Mouse (Mus musculus) hindbrain, embryonic 14.5 days (tissue): ENCODE data around the gene Bdnf. TPM values are rescaled to one million over a fixed set of nuclear protein-coding genes. Genes with fewer than 3 reads are reported as not detected.

ENCODE experiments used
- ATAC-seq: fragments of 200-750 bp; cut with Nextera tagmentation; 2 replicates; pipeline ENCODE4 v1.8.0; 2017; ENCODE audit warnings: moderate number of reproducible peaks, mild to moderate bottlenecking, moderate TSS enrichment, moderate library complexity; ENCODE audit not compliant: low FRiP score
- DNase-seq: peaks from one replicate; pipeline ENCODE4 v3.0.0-alpha.2; 2015; ENCODE audit warnings: low spot score
- H3K27ac ChIP-seq: fragments of 300-500 bp; sonication (generic); 2 replicates; pipeline ENCODE4 v1.5.1; 2014; ENCODE audit warnings: mild to moderate bottlenecking, moderate library complexity
- H3K27me3 ChIP-seq: fragments of 300-500 bp; sonication (generic); 2 replicates; pipeline ENCODE4 v1.6.1; 2014; ENCODE audit warnings: mild to moderate bottlenecking, low read length, mixed read lengths; ENCODE audit not compliant: control insufficient read depth, insufficient read depth
- H3K36me3 ChIP-seq: fragments of 300-500 bp; sonication (generic); replicated peaks from 2 replicates; pipeline ENCODE4 v1.6.1; 2014; ENCODE audit not compliant: control insufficient read depth, insufficient read depth
- H3K4me1 ChIP-seq: fragments of 300-500 bp; sonication (generic); replicated peaks from 2 replicates; pipeline ENCODE4 v1.6.1; 2014; ENCODE audit warnings: antibody characterized with exemption, low read length, mixed read lengths; ENCODE audit not compliant: control insufficient read depth, insufficient read depth
- H3K4me2 ChIP-seq: fragments of 300-500 bp; sonication (generic); replicated peaks from 2 replicates; pipeline ENCODE4 v1.6.1; 2014; ENCODE audit warnings: mild to moderate bottlenecking, moderate library complexity
- H3K4me3 ChIP-seq: fragments of 300-500 bp; sonication (generic); replicated peaks from 2 replicates; pipeline ENCODE4 v1.5.1; 2014; ENCODE audit warnings: mild to moderate bottlenecking, low read length
- H3K9ac ChIP-seq: fragments of 300-500 bp; sonication (generic); 2 replicates; pipeline ENCODE4 v1.6.1; 2014
- H3K9me3 ChIP-seq: fragments of 300-500 bp; sonication (generic); 2 replicates; pipeline ENCODE4 v1.6.1; 2016; ENCODE audit warnings: low read length; ENCODE audit not compliant: control insufficient read depth
- WGBS: fragments of 180-500 bp; shearing (Covaris S2); extraction: QIAGEN DNeasy Blood & Tissue Kit; methylation state at CpG from one replicate; pipeline ENCODE4 v1.1.7; 2014; 5-methylcytosine and 5-hydroxymethylcytosine counted together
- polyA plus RNA-seq: library from polyadenylated mRNA; unstranded; fragments of >200 nt; fragmentation: Nextera tagmentation; extraction: Ambion mirVana; gene quantifications from 2 replicates; pipeline ENCODE4 v1.2.1, GENCODE M21; 2014

Bdnf gene
- polyA plus RNA-seq, 1 experiment from 2014 or later = 4.2 TPM

DNA sequence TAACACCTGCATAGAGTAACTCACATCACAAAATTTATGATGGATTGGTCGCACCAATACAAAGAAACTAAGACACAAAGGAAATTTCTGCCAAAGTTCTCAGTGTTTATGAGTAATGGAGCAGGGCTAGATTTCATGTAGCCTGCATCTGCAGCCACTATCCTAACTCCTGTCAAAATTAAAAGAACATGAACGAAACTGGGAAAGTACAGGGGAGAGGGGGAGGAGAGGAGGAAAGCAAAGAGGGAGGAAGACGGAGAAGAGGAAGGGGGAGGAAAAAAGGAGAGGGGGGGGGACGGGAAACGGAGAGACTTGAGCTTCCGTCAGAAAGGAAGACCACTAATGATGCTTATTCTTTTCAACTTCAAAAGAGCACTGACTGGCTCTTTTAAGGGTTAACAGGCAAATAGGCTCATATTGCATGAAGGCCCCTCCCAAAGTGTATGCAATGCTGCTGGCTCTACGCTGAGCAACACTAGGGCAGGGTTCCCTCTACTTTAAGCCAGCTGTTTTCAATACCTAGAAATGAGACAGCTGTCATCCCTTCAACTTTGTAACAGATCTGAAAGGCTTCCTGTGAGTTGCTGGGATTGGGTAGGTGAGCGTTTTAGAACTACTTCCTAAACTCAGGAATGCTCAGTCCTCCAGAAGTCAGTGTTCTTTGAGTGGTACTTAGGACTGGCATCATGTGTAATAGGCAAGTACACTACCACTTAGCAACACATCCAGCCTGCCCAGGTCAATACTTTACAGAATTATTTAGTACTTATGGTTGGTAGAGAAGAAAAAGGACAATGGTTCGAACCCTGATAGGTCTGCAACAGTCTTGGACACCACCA lies 58.9 kb downstream of the Bdnf start:
- DNase-seq (no peak), ATAC-seq (no peak)
- H3K36me3 ChIP-seq = no peaks in the 10 kb centered on the region
- no peaks in the 10 kb centered on the region for H3K27me3 ChIP-seq
- WGBS = 72% methylated on average over 9 of the region's 9 CpGs
- H3K27ac ChIP-seq = no peak overlapping the region
- H3K4me3 ChIP-seq = no peak overlapping the region
- H3K4me1 ChIP-seq = no peaks in the 10 kb centered on the region
- no peak overlapping the region for H3K9ac ChIP-seq
- no peak overlapping the region for H3K4me2 ChIP-seq
- no peaks in the 10 kb centered on the region for H3K9me3 ChIP-seq

DNA sequence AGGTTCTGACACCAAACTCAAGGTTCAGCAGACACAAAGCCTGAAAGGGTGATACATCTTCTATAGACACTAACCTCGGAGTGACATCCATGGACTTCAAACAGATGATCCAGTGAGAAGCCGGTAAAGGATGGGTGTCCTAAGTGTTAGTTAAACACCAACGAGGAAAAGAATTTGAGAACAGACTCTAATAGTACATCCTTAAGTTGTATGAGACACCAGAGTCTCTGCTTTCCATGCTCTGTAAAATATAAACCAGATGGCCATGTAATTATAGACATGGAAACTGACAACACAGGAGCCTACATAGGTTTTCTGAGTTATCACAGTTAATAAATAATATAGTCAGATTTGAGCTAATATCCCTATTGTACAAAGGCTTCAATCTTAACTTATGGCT lies 59.7 kb downstream of the Bdnf start:
- DNase-seq (no peak), ATAC-seq (no peak)
- Histone ChIP-seq H3K9ac (no peak overlapping the region), H3K4me1 (no peaks in the 10 kb centered on the region), H3K4me3 (no peak overlapping the region), H3K9me3 (no peaks in the 10 kb centered on the region), H3K4me2 (no peak overlapping the region), H3K27me3 (no peaks in the 10 kb centered on the region), H3K36me3 (no peaks in the 10 kb centered on the region), H3K27ac (no peak overlapping the region)
- WGBS = 93% methylated on average over 3 of the region's 3 CpGs

DNA sequence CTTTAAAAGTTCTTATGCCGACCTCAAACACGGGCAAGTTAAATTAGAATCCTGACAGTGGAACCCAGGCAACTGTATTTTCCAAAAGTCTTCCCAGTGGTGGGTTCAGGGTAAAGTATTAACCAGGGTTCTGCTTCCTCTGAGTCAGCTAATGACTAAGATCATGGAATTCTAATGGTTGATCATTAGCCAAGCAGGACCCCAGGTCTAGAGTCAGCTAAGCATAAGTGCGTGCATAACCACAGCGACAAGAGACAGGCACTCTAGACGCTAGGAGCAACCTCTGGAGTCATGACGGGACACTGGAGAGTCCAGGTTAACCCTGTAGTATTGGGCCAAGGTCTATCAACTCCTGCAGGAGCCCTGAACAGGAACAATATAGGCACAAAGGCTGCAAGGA lies 60.2 kb downstream of the Bdnf start:
- no peak for ATAC-seq
- 88% methylated on average over 6 of the region's 6 CpGs for WGBS
- Histone ChIP-seq H3K4me2 (no peak overlapping the region), H3K4me3 (no peak overlapping the region), H3K9me3 (no peaks in the 10 kb centered on the region), H3K27ac (no peak overlapping the region), H3K27me3 (no peaks in the 10 kb centered on the region), H3K36me3 (no peaks in the 10 kb centered on the region), H3K4me1 (no peaks in the 10 kb centered on the region), H3K9ac (no peak overlapping the region)
- no peak for DNase-seq

DNA sequence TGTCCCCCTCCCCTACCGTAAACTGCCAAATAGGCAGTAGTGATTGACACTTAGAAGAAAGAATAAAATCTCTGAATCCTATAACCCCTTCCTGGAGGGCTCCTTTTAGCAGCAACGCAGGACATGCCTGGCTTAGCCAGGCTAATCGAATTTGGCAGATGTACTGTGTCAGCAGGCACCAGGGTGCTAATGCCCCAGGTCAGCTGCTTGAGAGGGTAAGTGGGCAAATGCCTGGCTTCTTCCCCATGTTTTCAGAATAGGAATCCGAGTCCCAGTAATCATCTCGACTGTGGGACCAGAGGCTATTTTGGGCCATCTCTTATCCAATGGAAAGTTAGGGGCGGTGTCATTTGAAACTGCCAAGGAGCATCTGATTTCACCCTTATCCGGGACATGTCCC lies 60.8 kb downstream of the Bdnf start:
- DNase-seq (no peak), ATAC-seq (no peak)
- no peak overlapping the region for H3K4me2 ChIP-seq
- no peaks in the 10 kb centered on the region for H3K9me3 ChIP-seq
- no peaks in the 10 kb centered on the region for H3K27me3 ChIP-seq
- H3K36me3 ChIP-seq = no peaks in the 10 kb centered on the region
- no peak overlapping the region for H3K9ac ChIP-seq
- WGBS = 59% methylated on average over 7 of the region's 7 CpGs
- H3K4me1 ChIP-seq = no peaks in the 10 kb centered on the region
- H3K27ac ChIP-seq = no peak overlapping the region
- H3K4me3 ChIP-seq = no peak overlapping the region

DNA sequence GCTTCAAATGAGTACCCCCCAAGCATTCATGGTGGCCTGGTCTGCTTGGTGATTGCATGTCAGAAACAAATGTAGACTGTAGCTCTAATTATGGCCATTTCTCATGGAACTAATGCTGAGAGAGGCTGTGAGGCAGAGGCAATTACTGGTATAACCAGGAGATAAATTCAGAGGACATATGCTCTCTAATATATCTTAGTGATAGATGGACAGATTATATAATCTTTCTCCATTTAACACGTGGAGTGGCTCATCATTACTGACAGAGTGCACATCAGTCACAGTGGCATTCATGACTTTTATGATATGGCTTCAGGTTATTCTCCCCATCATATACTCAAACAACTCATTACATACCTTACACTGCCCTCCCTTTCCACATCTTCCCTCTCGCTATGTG lies 61.8 kb downstream of the Bdnf start:
- 70% methylated on average over 2 of the region's 2 CpGs for WGBS
- H3K4me2 ChIP-seq = no peak overlapping the region
- no peaks in the 10 kb centered on the region for H3K4me1 ChIP-seq
- no peaks in the 10 kb centered on the region for H3K9me3 ChIP-seq
- no peak overlapping the region for H3K9ac ChIP-seq
- H3K27ac ChIP-seq = no peak overlapping the region
- H3K27me3 ChIP-seq = no peaks in the 10 kb centered on the region
- no peak overlapping the region for H3K4me3 ChIP-seq
- no peak for ATAC-seq
- DNase-seq = no peak
- no peaks in the 10 kb centered on the region for H3K36me3 ChIP-seq

DNA sequence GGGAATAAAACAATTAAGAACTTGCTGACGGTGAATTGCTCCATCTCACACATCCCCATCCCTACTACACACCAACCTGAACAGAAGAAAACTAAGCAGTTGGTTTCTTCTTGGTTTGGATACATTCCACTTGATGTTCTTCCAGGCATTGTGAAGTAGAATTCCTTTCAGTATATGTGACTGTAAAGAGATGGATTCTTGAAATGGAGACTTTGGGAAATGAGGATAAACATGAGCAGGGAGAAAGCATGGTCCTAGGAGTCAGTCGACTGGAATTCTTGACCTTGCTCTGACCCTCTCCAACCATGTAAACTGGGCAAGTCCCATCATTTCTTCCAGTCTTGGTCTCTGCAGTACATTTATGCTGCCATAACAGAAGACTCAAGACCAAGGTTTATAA lies 63.8 kb downstream of the Bdnf start:
- no peak overlapping the region for H3K9ac ChIP-seq
- WGBS = 83% methylated on average over 2 of the region's 2 CpGs

DNA sequence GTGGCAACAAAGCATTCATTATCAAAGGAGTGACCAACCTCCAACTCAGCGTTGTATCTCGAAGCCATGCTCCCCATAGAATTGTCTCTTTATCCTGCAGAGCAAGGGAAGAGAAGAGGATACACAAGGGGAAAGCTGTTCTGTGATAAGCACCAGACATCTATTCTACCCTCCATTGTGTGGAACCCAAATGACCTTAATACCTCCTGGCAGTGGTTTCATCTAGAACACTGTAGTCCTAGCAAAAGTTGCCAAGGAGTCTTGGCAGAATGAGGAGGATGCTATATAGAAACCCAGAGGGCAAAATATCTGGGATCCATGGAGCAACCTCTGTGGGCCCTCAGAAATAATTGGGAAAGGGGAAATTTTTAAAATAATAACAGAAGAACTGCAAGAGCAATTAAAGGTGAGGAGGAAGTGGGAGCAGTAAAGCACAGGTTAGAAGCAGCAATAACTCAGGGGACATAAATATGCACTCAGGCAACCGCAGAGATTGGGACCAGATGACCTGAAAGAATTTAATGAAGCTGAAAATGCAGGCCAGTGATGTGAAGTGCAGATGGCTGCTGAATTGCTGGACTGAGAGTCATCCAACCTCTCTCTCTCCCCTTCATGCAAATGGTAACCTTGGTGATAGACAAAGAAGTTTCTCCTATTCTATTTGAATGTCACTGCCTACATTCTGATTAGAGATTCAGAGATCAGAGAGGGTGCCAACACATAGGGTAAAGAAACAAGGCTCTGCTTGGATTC lies 68.9 kb downstream of the Bdnf start:
- Histone ChIP-seq H3K9ac (no peak overlapping the region), H3K27me3 (no peaks in the 10 kb centered on the region), H3K27ac (no peak overlapping the region), H3K9me3 (no peaks in the 10 kb centered on the region), H3K4me2 (no peak overlapping the region), H3K4me3 (no peak overlapping the region), H3K4me1 (no peaks in the 10 kb centered on the region), H3K36me3 (no peaks in the 10 kb centered on the region)
- 33% methylated on average over 3 of the region's 3 CpGs for WGBS
- ATAC-seq (peak; percentile 74), DNase-seq (no peak)

More for the DNA sequence above, 63.8 kb downstream of the Bdnf start:
- no peak overlapping the region for H3K27ac ChIP-seq
- no peaks in the 10 kb centered on the region for H3K36me3 ChIP-seq
- H3K9me3 ChIP-seq = no peaks in the 10 kb centered on the region
- H3K27me3 ChIP-seq = no peaks in the 10 kb centered on the region
- DNase-seq (no peak), ATAC-seq (no peak)
- no peak overlapping the region for H3K4me2 ChIP-seq
- H3K4me3 ChIP-seq = no peak overlapping the region
- no peaks in the 10 kb centered on the region for H3K4me1 ChIP-seq

DNA sequence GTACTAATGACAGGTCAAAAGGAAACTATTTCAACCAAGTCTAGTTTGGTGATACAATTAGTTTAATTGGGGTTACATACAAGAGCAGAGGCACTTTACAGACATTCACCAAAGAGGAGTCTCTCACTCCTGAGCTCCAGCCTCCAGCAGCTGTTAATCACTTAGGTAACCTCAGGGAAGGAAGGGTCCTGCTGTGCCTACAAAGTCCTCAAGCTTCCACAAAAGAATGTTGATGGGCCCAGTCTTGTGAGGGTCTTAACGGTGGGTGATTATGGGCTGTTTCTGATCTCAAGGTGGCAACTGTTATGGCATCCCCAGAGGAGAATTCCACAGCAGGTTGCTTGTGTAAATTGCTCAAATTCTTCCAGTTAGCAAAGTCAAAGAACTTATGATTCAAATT lies 71.7 kb downstream of the Bdnf start:
- no peaks in the 10 kb centered on the region for H3K4me1 ChIP-seq
- WGBS = 32% methylated on average over 1 of the region's 1 CpGs
- DNase-seq = no peak
- H3K9me3 ChIP-seq = no peaks in the 10 kb centered on the region
- no peaks in the 10 kb centered on the region for H3K36me3 ChIP-seq
- no peak for ATAC-seq
- H3K27ac ChIP-seq = no peak overlapping the region
- no peak overlapping the region for H3K4me3 ChIP-seq
- no peak overlapping the region for H3K4me2 ChIP-seq
- no peaks in the 10 kb centered on the region for H3K27me3 ChIP-seq
- H3K9ac ChIP-seq = no peak overlapping the region

DNA sequence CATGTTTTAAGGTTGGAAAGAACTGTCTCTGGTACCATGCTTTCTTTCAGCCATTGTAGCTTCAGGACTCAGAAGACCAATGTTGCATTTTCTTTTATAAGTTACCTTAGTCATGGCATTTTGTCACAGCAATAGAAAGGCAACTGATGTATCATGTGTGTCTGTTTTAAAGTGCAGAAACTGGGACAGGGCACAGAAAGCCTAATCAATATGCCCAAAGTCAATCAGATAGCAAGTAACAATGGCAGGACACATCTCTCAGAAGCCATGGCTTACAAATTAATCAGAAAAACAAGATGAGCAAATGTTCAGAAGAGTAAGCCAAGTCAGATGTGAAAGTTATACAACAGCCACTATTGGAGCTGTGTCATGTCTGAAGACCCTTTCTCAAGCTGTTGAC lies 73.9 kb downstream of the Bdnf start:
- Histone ChIP-seq H3K27me3 (no peaks in the 10 kb centered on the region), H3K36me3 (no peaks in the 10 kb centered on the region), H3K4me1 (no peaks in the 10 kb centered on the region), H3K9ac (no peak overlapping the region), H3K27ac (no peak overlapping the region), H3K4me2 (no peak overlapping the region), H3K4me3 (no peak overlapping the region), H3K9me3 (no peaks in the 10 kb centered on the region)
- ATAC-seq = no peak
- no peak for DNase-seq
